Mouse (Mus musculus) mature B cell (primary cell): ENCODE measurements around the gene H2al2a.

ENCODE experiments used
- in situ Hi-C: fragments of 300-500 bp; cut with MboI; formaldehyde crosslinking; loops from 2 replicates; pipeline ENCODE4 v1.14.3; 2019

H2al2a gene

GRCm38 (mm10) chr2:17996858-17997257 lies at the start of gene H2al2a:
H2al2a (minus strand) TSS chr2:17996958.
- in situ Hi-C loops = no loop called here

DNA sequence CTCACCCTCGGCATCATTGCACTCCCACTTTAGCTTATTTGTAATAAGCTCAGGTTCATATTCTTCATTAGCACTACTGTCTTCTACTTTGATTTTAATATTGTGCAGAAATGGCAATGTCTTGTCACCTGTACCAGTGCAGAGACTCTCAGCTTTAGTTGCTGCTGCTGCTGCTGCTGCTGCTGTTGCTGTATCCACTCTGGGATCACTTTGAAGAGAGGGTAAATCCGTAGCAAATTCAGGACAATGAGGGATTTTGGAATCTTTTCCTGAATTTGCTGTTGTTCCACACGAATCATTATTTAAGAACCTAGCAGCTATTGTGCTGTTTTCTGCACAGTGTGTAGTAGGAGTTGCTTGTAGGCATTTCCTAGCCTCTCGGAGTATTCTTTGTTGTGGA lies 49.4 kb upstream of the H2al2a start:
- in situ Hi-C loops = loop anchor here (25.0 kb wide), 1 partner anchor 641 kb away; the partner anchor contains the start of genes Bmi1 and Spag6

DNA sequence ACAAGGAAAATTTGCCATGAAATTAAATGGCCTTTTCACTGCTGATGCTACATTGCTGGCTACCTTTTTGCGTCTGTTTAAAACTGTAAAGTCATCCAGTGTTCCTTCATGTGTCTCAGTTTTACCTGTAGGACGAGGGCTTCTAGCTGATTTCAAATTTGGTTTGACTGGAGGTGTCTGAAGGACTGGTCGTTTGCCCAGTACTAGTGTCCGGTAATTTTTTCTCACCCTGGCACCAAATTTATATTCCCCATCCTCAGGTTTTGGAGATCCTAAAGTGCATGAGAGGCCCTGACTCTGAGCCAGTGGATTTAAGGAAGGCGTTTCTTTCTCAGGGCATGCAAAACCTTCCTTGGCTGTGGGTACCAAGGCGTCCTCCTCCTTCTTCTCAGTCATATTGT lies 49.0 kb upstream of the H2al2a start:
- in situ Hi-C loops = loop anchor here (25.0 kb wide), 1 partner anchor 642 kb away; the partner anchor contains the start of genes Bmi1 and Spag6

DNA sequence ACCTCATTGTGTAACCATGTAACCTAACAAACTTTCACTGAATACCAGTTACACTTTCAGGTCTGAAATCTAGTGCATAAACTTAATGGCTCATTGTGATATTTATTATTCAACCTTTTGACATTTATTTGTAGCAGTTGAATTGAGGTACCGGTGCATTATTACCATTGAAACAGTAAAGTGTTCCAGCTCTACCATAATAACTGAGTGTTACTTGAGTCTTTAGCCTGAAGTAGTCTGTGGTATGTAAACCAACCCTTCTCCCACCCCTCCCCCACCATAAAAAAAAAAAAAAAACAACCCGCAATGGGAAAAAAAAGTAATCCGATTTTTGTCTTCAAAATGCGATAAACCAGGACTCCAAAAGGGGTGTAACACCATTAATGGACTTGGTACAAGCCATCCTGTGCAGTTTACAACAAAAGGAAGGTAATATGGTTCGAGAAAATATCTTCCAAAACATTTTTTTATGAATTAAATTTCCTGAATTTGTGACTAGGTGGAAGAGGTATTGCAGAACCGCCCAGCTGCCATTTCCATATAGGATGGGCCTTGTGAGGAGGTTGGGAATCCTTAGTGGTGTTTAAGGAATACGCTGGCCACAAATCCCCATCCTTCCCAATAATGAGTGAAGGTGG lies 48.5 kb upstream of the H2al2a start:
- in situ Hi-C loops = loop anchor here (25.0 kb wide), 1 partner anchor 642 kb away; the partner anchor contains the start of genes Bmi1 and Spag6

DNA sequence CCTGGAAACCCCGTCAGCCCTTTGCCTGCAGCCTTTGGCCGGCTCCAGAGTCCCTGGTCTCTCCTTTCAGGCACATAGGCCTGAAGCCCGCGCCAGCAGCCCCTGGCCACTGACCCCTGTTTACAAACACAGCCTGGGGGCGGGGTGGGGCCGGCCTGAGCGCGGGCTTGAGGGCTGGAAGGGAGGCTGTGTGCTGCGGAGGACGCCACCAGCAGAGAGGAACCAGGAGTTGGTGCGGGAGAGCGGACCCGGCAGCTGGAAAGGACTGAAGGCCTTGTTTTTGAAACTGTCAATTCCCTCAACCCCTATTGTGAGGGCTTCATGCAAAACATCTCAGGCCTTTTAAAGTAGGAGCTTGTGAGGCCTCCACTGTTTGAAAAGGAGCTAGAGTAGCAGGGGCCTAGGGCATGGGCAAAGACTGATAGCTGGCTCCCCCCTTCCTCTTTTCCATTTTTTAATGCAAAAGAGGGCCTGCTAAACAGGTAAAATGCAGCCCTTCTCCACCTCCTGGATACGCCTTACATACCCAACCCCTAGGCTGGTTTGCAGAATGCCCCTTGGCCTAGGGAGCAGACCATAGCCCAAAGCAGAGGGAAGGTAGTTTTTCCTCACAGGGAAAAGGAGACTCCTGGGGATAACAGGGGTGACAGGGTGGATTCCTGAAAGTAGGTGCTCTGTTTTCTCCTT lies 44.6 kb upstream of the H2al2a start:
- in situ Hi-C loops = loop anchor here (25.0 kb wide), 1 partner anchor 646 kb away; the partner anchor contains the start of genes Bmi1 and Spag6

DNA sequence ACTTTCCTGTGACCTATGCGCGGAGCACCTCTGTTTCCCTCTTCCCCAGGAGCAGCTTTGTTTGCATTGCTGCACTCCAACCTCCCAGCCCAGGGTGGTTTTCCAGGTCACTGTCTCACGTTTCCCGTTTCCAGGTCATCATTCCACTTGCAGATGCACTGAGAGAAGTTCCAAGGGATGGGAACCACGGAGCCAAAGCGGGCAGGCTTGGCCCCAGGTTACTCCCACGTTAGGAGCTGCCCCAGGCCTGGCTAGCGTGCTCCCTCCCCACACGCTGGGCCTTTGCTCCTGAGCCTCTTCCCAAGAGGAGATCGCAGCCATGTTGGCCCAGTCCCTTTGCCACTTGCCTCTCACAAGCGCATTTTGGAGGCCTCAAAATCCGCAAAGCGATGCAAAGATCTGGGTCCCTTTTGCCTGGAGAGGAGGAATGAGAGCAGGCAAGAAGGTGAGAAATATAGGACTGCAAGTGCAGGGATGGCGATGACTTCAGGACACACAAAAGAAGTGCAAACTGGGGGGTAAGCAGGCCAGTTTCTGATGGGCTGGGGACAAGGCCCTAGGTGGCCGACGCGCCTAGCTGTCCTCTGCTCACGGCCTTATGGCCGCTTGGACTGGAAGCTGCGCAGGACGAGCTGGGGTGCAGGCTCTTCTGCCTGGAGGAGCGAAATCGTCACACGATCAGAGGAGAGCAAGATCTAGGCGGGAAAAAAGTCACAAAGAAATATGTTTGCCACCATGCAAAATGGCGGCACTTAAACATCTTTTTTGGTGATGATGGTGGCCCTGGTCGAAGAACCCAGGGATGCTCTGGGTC lies 43.8 kb upstream of the H2al2a start:
- in situ Hi-C loops = loop anchor here (25.0 kb wide), 1 partner anchor 647 kb away; the partner anchor contains the start of genes Bmi1 and Spag6

DNA sequence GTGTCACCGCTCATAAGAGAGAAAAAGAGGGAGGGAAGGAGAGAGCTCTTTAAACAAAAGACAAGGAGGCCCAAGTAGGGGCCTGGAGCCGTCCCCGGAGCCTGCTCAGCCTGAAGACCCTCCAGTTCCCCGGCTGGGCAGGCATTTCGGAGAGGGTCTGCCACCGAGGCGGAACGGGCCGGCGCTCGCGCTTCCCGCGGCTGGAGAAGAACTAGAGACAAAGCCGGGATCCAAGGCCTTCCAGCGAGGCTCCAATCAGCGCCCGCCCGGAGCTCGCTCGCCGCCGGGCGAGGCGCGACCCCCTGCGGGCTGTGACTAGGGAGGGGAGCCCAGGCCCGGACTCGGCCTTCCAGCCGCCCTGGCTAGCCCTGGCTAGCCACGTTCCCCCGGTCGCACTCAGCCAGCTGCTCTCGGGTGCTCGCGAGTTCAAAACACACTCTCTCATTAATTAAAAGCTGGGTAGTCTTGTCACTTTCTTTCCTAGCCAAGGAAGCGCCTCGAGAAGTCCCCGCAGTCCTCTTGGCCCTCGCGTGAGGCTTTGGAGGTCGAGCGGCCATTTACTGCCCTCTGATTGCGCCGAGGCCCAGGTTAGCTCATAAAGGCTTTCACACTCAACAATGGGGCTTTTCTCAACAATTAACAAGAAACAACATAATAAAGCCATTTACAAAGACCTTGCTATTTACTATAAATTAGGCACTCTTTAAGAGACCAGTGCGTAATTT lies 43.0 kb upstream of the H2al2a start:
- in situ Hi-C loops = loop anchor here (25.0 kb wide), 1 partner anchor 648 kb away; the partner anchor contains the start of genes Bmi1 and Spag6

- in situ Hi-C loops = loop anchor here (25.0 kb wide), 1 partner anchor 648 kb away; the partner anchor contains the start of genes Bmi1 and Spag6
Measured at GRCm38 (mm10) chr2:18038895-18039371, 42.2 kb upstream of the H2al2a start.

DNA sequence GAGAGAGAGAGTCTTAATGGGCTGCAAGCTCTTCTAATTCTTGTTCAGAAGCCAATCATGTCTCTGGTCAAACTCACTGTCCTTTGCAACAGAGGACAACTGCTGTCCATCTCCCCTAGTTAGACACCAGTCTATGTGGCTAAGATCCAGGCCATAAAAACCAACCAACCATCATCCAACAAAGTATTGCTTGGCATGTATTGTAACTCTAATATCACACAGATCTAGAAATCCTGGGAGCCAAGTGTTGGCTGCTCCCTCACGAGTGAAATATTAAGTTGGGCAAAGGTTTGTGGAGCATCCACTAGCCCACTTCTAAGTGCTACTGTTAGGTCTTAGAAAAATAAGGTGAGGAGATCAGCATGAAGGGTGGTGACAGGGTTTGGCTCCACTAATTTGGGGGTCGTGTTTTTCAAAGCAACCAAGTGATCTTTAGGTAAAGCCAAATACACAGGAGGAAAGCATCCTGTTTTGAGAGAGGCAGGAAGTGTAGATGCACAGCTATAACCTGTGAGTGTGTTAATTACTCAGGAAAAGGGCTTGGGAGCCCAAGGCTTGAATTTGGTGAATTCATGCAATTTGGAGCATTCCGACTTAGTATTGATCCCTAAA lies 41.5 kb upstream of the H2al2a start:
- in situ Hi-C loops = loop anchor here (25.0 kb wide), 1 partner anchor 649 kb away; the partner anchor contains the start of genes Bmi1 and Spag6

- in situ Hi-C loops = loop anchor here (25.0 kb wide), 1 partner anchor 650 kb away; the partner anchor contains the start of genes Bmi1 and Spag6
Measured at GRCm38 (mm10) chr2:18037491-18037890, 40.7 kb upstream of the H2al2a start, which contains the start of gene A930004D18Rik. A930004D18Rik (minus strand) TSS chr2:18037737.

- in situ Hi-C loops = loop anchor here (25.0 kb wide), 1 partner anchor 653 kb away; the partner anchor contains the start of genes Bmi1 and Spag6
Measured at GRCm38 (mm10) chr2:18034371-18035250, 37.9 kb upstream of the H2al2a start.

- in situ Hi-C loops = loop anchor here (25.0 kb wide), 1 partner anchor 654 kb away; the partner anchor contains the start of genes Bmi1 and Spag6
Measured at GRCm38 (mm10) chr2:18033166-18034108, 36.7 kb upstream of the H2al2a start.

- in situ Hi-C loops = loop anchor here (25.0 kb wide), 1 partner anchor 655 kb away; the partner anchor contains the start of genes Bmi1 and Spag6
Measured at GRCm38 (mm10) chr2:18032538-18032895, 35.8 kb upstream of the H2al2a start.

DNA sequence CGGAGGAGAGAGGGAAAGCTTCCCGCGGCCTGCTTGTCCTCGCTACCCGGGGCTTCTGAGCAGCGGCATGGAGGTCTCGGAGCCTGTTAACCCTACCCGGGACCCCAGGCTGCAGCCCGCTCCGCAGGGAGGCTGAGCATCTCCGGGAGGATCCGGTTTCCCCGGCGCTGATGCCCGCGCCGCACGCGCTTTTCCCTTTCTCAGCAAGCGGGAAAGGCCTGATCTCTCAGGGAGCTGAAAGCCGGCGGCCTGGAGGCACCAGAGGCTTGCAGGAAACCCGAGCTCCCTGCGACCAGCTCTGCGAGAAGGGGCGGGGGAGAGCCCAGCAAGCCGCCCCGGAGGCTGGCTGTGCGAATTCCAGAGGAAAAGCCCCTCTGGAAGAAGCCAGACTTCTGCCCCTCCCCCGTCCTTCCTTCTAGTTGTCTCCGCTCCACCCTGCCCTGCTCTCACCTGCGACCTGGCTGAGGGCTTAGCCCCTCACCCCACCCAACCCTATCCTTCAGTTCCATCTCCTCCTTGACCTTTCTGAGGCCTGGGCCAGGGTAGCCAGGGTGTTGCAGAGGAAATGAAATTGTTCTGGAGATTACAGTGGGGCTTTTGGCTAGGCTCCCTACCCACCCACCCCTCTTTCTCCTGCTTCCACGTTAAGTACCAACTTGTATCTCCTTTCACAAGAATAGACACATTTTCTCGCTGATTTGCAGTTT lies 35.2 kb upstream of the H2al2a start:
- in situ Hi-C loops = loop anchor here (25.0 kb wide), 1 partner anchor 655 kb away; the partner anchor contains the start of genes Bmi1 and Spag6

DNA sequence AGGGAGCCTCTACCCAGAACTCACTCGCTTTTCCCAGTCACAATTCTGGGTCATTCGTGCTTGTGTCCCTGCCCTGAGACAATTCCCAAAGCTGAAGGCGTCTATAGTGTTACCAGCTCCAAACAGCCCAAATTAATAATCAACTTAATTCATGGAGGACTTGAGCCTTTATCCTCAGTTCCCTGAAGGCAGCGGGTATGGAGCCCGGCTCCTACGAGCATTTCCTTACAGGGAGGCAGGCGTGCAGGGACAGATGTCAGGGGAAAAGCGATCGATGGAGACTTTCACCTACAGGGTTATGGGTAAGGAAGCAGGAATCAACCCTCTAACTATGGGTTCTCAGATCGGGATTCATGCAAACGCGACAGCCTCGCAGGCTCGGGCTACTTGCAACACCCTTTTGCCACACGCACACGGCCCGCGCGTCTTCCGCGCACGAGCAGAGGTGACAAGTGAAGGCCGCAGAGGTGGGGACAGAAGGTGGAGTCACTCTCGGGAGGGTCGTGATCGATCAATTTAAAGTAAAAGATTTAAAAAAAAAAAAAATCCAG lies 34.6 kb upstream of the H2al2a start:
- in situ Hi-C loops = loop anchor here (25.0 kb wide), 1 partner anchor 656 kb away; the partner anchor contains the start of genes Bmi1 and Spag6

GRCm38 (mm10) chr2:18030581-18030980 lies 33.8 kb upstream of the H2al2a start:
- in situ Hi-C loops = loop anchor here (25.0 kb wide), 1 partner anchor 657 kb away; the partner anchor contains the start of genes Bmi1 and Spag6

DNA sequence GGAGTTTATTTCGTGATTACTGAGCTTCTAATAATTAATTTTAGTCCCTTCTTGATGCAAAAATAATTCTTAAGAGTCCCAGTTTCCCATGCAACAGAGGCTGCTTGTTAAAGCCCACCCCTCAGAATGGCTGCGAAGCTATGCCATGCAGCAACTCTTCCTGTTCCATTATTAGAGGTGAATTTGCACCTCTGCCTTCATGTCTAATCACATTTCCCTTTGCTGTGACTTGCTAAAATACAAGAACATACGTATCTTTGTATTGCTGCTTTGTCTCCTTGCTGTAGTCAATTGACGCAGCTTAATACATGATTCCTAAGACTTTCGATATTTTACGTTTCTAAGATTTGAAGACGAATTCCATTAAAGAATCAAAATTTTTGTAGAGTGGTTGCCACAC lies 32.9 kb upstream of the H2al2a start:
- in situ Hi-C loops = loop anchor here (10.0 to 25.0 kb wide), 2 partner anchors 175 to 658 kb away; partner anchors contain the start of genes Bmi1 and Spag6
